ENCODE assay signal across 19 mouse cellular contexts in the genomic region with DNA sequence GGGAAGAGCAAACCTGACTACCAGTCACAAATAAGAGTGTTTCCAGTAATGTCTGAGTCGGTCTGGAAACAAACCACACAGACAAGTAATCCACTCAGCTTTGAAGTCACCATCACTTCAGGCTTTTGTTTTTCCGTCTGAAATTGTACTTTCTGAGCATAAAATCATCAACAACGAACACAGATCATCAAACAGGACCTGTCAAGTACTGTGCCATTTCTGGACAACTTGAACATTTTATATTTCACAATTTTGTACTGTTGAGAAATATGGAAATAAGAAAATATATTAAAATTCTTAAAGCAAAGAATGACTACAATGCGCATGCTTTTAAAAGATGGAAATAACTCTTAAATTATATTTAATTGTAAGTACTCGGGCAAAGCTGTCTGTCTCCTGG.
"Had no signal": no experiment of that assay in that cellular context is flagged by ENCODE, and none has a peak within 500 bp of the region (broad histone marks: within the 10 kb centered on the region; RNA-seq: fewer than 3 reads in every experiment).

No protein-coding gene starts in this region.

- ATAC-seq: liver, embryonic 12.5 days; midbrain, embryonic 16.5 days had no signal

- H3K4me1 ChIP-seq: midbrain, embryonic 12.5 days; neural tube, embryonic 13.5 days; neural tube, embryonic 15.5 days had no signal

- H3K4me3 ChIP-seq: liver, embryonic 12.5 days; liver, embryonic 15.5 days; midbrain, embryonic 10.5 days; midbrain, embryonic 12.5 days; neural tube, embryonic 13.5 days; neural tube, embryonic 15.5 days had no signal

- DNase-seq: lung, adult 18-20 months; lung, embryonic 14.5 days; lung, postnatal 4 days; midbrain, embryonic 14.5 days; retina, postnatal 1 day; right cerebral cortex, adult 18-20 months; right cerebral cortex, postnatal 25 days; right cerebral cortex, postnatal 4 days; spleen, adult 18-20 months; thymus, adult 18-20 months; thymus, postnatal 14 days; thymus, postnatal 36 days had no signal

- H3K9me3 ChIP-seq: liver, embryonic 12.5 days; liver, embryonic 15.5 days; midbrain, embryonic 10.5 days; midbrain, embryonic 12.5 days; neural tube, embryonic 13.5 days; neural tube, embryonic 15.5 days had no signal

- H3K4me2 ChIP-seq: liver, embryonic 12.5 days; liver, embryonic 15.5 days; lung, embryonic 14.5 days; midbrain, embryonic 12.5 days; neural tube, embryonic 13.5 days; neural tube, embryonic 15.5 days had no signal

- H3K27me3 ChIP-seq: liver, embryonic 12.5 days; liver, embryonic 15.5 days; midbrain, embryonic 12.5 days; neural tube, embryonic 13.5 days; neural tube, embryonic 15.5 days had no signal

- H3K27ac ChIP-seq: midbrain, embryonic 10.5 days; midbrain, embryonic 12.5 days; neural tube, embryonic 13.5 days; neural tube, embryonic 15.5 days had no signal

- H3K9ac ChIP-seq: liver, embryonic 12.5 days; liver, embryonic 15.5 days; lung, embryonic 14.5 days; midbrain, embryonic 12.5 days; neural tube, embryonic 13.5 days; neural tube, embryonic 15.5 days had no signal
